Mouse (Mus musculus) kidney, postnatal 10 days (tissue): Measurements from ENCODE around the gene Gm11011.
A peak's percentile ranks its signal among the peaks of the same experiment; 100 is the strongest.
"Not testable (repeated sequence)": the region's sequence is repeated elsewhere in the genome, so short reads cannot be mapped to it uniquely, and the experiment has no call there.

Experiments
- DNase-seq: peaks from one replicate; pipeline ENCODE4 v3.0.0; 2021; ENCODE audit warnings: mixed read lengths

Gm11011 gene

DNA sequence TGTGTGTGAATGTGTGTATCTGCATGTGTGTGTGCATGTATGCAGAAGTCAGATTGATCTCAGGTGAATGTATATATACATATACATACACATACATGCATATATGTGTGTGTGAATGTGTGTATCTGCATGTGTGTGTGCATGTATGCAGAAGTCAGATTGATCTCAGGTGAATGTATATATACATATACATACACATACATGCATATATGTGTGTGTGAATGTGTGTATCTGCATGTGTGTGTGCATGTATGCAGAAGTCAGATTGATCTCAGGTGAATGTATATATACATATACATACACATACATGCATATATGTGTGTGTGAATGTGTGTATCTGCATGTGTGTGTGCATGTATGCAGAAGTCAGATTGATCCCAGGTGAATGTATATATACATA lies at the start of gene Gm11011:
Gm11011 (minus strand) TSS at position 101 of the 400 bp plus-strand sequence.
- DNase-seq, result not testable (repeated sequence)

DNA sequence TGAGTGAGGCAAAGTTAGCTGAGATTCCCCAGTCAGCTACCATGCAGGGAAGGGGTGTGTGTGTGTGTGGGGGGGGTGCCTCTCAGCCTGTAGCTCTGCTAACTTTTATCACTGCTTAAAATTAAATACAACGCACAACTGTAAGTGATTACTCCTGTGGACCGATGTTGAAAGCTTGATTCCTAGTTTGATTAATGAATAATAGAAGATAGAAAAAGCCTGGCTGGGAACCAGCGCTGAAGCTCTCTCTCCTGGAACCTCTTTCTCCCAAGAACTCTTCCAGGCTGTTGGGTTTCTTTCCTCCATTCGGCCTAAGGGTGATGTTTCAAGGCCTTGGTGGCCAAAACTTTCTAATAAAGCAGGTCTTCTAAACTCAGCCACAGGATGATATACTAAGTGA lies 48.9 kb upstream of the Gm11011 start:
- no peak for DNase-seq

DNA sequence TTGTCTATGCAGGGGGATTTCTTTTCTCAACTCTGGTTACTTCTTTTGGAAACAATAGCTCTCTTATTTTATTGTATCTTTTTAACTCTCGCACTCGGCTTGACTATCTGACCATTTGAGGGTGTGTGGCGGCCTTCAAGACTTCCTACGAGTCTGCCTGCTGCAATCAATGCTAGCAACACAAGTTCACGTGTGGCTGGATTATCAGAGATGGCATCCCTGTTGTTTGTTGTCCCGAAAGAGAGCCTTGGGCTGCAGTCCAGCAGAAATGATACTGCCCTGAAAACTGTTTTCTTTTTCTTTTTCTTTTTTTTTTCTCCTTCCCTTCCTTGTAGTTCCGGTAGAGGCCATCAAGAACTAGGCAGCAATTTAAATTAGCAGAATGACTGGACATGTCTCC lies 47.9 kb upstream of the Gm11011 start:
- DNase-seq, result peak; percentile 41

DNA sequence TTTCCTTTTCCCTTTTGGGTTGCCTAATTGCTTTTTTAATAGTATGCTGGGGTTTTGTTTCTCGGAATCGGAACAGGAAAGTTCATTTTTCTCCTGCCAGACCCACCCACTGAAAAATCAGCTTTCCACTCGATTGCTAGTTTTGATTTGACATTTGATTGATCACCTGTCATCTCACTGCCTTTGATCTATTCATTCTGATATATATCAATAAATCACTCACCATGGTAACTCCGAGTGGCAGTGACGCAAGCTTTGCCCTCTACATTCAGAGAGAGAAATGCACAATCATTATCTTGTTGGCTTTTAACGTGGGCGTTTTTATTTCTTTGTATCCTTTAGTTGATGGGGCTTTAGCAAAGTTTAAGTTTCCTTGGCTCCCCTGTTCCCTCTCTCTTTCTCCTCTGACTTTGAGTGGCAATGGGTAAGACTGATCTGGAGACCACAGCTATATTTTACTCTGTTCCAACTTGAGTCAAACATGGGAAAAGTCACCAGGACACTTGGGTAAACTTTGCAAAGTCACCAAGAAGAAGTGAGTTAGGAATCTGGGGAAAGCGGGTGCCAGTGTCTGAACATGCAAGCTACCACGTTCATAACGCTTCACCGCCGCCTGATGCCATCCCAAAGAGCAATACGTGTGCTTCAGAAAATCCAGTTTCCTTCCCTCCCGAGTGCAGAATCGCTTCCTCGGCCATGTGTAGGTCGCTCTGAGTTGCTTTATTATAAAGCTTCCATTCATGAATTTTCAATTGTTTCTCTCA lies 47.3 kb upstream of the Gm11011 start:
- DNase-seq, result no peak

DNA sequence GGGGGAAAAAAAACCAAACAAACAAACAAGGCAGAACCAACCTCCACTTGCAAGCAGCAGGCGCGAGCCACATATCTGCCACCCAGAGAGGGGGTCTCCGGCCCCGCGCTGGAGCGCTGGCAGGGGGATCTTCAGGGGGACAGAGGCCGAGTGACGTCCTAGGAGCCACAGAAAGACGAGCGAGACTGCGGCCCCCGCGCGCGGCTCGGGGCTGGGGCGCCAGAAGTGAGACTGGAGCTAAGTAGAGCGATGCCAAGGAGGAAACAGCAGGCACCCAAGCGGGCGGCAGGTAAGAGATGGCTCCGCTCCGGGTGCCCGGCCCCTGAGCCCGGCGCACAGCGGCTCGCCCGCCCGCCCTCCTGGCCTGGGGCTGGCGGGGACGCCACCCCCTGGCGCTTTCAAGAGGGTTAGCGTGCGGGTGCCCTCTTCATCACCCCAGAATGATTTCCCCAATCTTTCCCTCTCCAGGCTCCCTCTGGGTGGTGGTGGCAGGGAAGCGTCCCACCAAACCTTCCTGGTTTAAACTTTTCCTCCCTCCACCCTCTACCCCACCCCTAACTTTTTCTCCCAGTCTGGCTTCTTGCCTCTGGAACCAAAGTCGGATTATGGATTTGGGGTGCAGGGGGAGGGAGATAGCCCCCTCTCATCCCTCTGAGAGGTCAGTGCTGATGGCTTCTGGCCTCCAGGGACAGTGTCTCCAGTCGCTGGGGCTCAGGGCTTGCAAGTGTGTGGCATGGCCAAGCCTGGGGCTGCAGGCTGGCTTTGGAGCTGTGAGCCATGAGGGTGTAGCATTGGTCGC lies 46.1 kb upstream of the Gm11011 start:
- DNase-seq, result peak; percentile 68

DNA sequence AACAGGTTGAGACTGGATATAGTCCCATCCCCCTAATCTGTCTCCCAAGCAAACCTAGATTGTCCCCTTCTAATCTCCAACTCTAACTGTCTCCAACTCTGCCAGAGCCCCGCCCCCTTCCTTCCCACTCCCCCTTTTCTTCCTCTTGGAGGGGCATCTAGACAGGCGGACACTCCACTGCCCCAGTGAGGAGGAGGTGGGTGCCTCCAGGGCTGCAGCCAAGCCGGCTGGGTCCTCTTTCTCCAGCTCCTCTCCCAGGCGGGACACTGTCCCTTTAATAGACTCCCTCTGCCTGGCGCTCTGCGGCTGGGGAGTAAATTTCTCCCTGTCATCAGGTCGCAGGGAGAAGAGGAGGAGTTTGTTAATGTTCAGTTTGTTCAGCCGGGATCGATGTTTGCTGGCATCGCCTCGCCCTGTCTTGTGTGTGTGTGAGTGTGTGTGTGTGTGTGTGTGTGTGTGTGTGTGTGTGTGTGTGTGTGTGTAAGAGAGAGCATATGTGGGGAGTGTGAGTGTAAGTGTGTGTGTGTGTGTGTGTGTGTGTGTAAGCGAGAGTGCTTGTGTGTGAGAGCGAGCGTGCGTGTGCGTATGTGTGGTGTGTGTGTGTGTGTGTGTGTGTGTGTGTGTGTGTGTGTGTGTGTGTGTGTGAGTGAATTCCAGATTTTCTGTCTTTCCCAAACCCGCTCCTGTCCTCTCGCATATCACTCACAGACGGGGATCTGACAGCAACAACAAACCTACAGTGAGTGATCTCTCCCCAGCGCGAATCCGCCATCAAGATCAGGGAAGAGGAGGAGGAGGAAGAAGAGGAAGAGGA lies 45.0 kb upstream of the Gm11011 start, which contains the start of gene Tshz2:
Tshz2 (plus strand) TSS at position 676 of the 814 bp plus-strand sequence.
- peak; percentile 80 for DNase-seq

DNA sequence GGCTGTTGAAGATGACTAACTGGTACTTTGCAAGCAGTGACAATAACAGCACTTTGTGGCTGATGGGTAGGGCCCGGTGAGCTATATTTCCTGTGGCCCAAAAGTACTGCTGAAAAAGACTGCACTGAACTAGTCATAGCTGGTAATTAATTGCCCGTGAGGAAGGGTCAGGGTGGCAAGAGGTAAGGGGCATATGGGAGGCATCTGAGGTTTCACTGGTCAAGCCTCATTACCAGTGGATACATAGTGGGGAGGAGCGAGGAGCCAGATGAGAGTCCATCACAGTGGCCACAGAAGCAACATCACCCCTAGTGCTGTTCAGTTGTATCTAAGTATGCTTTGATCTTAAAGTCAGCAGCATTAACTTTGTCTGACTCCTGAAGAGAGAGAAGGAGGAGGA lies 42.5 kb upstream of the Gm11011 start:
- DNase-seq, result no peak

DNA sequence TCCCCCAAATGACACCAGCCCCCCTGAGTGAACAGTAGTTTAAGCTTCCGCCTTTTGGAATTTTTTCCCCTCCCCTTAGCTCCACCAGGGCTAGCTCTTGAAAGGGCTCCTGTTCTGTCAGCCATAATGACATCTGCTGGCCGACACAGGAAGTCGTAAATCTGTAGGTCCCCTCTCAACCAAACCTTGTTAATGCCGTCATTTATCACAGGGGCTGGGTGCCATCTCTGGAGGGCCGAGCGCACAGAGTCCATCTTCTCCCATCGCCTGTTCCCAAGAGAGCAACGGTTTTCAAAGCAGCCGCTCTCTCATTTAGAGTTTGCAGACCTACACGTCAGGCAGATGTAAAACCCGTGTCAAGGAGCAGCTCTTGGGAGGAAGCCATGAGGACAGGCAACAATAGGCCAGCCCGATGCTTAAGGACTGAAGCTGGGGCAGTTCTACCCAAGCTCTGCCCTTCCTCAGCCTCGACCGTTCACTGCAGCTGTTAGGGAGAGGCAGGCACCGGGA lies 33.7 kb upstream of the Gm11011 start:
- DNase-seq, result peak; percentile 76

DNA sequence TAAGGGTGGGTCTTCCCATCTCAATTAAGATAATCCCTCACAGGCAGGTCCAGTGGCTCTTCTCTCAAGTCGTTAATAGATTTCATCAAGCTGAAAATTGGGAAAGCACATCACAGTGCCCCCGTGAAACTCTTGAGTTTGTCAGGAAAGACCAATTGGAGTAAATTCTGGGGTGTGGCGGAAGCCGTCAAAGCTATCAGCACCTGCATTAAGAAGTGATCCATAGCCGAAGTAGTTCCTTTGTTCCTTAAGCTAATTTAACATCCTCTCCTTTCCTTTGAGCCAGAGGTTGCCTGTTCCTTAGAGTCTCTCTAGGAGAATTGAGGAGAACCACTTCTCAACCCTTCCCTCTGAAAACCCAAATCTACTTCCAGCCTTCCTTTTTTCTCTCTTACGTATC lies 28.5 kb upstream of the Gm11011 start:
- no peak for DNase-seq

DNA sequence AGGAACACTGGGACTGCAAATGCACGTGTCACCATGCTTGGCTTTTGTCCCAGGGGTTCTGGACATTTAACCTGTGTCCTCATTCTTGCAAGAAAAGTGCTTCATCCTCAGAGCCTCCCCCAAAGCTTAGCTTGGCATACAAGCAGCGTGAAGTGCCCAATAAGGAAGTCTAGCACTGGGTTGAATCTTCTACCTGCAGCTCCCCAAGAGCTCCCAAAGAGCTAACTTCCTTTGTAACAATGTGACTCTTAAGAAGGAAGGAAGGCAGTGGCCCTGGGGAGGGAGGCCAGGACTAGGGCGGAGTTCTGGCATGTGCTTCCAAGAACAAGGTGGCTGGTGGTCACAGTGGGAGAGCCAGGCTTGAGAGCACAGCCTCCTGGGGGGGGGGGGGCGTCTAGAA lies 27.1 kb upstream of the Gm11011 start:
- DNase-seq, result no peak

DNA sequence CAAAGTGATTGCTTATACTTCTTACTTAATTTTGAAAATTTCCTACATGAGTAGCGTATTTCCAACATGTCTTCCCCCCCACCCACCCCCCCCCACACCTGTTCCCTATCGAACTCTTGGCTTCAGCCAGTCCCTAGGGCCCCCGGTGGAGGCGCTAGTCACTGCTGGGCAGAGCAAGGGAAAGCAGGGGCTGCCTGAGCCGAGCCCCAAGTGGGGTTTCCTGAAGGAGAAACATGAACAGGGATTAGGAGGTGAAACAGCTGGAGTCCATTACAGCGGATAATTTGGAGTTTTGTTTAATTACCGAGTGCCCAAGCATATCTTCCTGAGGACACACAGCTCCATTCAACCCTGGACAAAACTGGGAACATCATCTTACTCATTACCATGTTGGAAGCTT lies 24.0 kb upstream of the Gm11011 start:
- DNase-seq, result no peak

DNA sequence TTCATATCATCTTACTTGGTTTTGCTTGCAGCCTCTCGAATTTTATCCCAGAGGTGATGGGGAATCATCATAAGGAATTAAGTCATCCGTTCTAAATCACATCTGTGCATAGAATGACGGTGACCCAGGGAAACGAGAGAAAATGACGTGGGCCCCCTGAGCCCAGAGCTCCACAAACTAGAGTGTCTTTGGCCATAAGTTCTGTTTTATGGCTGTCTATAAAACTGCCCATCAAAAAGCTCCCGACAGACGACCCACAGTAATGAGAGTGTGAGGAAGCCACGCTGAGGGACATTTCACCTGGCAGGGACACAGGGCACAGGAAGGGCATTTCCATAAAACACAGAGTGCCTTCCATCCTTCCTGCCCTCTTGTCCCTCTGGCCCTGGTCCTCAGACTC lies 23.3 kb upstream of the Gm11011 start:
- DNase-seq, result no peak

DNA sequence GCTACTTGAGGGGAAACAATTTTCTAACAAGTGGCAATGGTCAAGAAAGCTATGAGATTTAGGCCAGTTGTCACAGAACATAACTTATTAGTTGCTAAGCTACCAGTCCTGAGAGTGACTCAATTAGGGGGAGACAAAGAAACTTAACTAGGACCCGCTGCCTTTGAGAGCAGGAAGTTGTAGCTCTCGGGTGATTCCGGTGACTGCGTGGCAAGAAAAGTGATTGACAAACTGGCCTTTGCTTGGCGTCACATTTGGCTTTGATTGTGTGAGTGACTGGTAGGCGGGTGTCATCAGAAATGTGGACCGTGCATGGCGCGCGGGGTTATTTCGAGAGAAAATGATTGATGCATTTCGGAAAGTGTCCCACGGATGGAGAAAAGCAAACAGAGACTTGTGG lies 22.4 kb upstream of the Gm11011 start:
- no peak for DNase-seq

DNA sequence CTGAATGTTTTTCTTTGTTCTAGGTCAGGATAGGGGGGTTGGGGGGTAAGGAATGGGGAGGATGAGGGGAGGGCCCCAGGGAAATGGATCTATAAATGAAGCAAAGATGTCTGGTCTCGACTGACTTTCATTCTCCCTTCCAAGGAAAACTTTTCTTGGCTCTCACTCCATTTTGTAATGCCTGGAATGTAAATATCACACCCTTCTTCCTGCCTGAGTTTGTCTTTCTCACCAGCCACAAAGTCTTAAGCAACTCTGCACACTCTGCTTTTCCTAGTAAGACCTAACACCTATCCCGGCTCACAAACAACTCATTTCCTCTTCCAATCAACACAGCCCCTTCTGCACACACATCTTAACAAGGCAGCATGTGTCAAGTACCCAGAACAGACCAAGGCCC lies 20.2 kb upstream of the Gm11011 start:
- no peak for DNase-seq

DNA sequence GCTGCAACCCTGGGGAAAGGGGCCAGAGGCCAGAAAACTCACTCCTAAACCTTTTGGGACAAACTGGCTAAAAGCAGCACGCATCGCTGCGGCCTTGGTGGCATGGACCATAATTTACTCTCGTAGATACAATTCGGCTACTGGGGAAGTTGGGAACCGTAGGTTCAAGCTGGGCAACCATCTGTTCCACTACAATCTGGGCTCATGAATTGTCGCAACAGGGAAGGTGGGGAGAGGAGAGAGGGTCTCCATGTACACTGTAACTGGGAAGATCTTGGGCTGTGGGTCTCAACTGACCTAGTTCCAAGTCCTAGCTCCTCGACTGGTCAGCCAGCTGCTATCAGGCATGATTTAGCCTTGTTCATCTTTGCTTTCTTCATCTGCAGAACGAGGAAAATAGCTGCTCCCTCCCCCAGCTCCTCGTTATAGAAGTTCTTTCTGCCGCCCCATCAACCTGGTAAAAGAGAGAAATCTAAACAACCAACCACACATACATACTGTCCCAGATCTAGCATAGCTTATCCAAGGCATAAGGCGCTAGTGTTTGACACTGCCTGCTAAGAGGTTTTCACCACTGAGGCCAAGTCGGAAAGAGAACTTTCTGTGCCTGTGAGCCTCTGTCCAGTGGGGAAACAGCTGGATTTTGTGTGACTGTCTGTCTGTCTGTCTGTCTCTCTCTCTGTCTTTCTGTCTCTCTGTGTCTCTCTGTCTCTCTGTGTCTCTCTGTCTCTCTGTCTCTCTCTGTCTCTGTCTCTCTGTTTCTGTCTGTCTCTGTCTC lies 19.5 kb upstream of the Gm11011 start:
- DNase-seq, result no peak

DNA sequence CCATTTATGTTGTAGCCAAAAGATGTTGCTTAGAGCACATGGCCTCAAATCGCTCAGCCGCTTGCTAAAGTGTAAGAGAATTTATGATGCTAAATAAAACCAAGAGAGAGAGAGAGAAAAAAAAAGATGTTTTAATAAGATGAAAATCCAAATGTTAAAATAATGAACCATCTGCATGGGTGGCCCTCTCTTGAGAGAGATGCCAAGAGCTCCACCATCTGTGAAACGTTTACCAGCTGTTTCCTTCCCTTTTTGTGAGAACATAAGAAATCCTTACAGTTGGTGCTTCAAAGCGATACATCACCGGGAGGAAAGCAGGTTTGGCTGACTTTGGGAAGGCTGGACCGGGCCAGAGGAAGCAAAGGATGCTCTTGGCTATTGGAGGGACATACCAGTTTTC lies 12.6 kb upstream of the Gm11011 start:
- DNase-seq, result no peak

DNA sequence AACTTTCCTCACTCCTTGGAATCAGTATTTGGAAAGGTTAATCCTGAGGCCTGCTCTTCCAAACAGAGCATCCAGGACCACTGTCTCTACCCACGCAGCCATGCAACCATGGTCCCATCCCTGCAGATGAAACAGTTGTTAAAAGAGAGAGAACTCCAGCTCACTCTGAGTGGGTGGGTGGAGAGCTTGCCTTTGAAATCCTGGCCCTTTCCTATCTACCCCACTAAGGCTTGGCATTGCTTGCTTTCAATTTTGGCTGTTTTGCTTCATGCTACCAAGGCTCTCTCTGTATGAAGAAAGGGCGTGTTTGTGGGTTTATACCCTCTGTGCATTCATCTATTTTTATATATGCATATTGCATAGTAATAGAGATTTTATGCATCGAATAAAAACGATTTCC lies 12.0 kb upstream of the Gm11011 start:
- no peak for DNase-seq

DNA sequence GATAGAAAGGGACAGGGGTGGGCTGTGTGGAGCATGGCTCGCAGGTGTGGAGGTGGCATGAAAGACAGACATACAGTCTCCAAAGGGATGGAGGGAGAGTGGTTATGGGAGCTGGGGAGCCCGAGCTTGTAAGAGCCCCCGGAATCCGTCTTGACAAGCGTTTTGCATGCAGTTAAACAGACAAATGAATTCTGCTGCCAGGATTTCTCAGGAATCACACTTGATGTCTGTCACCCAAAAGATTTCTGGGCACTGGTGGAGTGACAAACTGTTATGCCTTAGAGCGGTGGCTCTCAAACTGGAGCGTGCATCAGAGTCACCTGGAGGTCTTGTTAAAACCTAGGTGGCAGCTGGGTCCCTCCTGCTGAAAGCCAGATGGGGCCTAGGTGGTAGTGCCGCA lies 10.4 kb upstream of the Gm11011 start:
- DNase-seq, result no peak

DNA sequence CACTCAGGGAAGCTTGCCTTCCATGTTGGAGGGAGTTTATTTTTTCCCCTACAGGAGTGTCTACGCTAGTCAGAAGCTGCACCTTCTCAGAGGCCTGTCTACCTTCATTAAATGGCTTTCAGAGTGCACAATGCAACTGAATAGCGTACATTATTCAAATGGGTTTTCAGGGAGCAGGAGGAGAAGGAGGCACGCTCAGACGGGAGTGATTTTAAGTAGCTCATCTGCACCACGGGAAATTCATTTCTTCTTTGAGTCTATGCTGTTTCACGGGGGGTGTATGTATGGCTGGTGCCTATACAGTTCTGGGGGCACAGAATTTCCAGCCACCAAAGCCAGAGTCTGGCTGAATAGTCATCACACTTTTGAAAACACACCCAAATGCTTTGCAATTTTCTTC lies 9.8 kb upstream of the Gm11011 start:
- DNase-seq, result no peak

DNA sequence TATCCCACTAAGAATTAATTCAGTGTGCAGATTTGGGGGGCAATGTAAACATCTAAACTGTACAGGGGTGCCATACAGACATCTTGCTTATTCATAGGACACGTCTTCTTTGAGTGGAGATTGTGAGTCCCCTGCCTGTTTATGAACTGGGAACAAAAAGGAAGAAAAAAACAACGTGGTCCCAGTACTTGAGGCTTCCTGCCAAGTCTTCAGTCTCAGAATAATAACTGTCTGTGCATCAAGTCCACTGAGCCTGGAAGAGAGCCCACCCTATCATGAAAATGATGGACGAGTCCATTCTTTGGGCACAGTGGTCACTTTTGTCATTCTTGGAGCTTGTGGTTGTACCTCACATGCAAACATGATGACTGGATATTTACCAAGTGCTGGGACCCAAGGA lies 6.2 kb upstream of the Gm11011 start:
- no peak for DNase-seq

DNA sequence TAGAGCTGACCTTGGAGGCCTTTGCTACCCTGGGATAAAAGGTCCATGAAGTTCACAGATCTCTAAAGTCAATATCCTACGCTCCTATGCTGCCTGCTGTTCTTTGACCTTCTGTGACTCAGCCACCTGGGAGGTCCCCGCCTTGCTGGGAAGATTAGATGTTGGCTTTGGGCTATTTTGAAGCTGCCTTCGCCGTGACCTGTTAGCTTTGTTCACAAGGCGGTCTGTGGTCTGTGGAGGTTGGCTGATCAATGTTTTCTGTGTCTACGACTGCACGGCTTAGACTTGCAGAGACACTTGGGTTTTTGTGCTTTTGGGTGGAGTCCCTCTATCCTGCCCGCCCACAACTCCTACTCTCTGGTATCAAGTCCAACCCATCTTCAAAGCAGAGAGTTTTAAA lies 2.9 kb upstream of the Gm11011 start:
- DNase-seq, result no peak

DNA sequence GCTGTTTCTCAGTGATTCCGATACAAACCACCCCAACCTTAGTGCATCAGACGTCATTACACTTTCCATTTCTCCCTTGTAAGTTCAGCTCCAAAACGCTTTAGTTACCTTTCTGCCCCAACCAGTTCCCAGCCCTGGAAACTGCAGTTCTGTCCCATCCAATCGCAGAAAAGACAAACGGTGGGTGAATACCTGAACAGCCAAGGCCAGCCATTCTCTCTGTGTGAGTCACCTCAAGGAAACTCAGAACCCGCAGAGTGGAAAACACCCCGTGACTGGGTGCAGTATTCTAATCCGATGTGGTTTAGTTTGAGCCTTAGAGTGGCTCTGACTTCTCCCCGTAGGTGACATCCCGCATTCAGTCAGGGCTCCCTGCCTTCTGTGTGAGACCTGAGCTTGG lies 2.2 kb upstream of the Gm11011 start:
- DNase-seq, result no peak
